Mouse (Mus musculus) CH12.LX (cell line): ENCODE results near the gene P2ry14.

Experiments used
- BHLHE40 ChIP-seq: IDR thresholded peaks from 2 replicates; pipeline ENCODE4 v1.6.1; 2011; ENCODE audit warnings: mild to moderate bottlenecking, low read depth, low read length, improper control_type of control experiment
- CTCF ChIP-seq, 2 experiments: IDR thresholded peaks in 1 of 2; conservative IDR thresholded peaks in 1 of 2; 2 replicates each; pipeline ENCODE4 v1.5.1; 2011 to 2012; ENCODE audit warnings: low read depth in 2 of 2, low read length in 2 of 2, improper control_type of control experiment in 1 of 2, inconsistent platforms in 1 of 2, mild to moderate bottlenecking in 1 of 2, moderate library complexity in 1 of 2
- ELF1 ChIP-seq: IDR thresholded peaks from 2 replicates; pipeline ENCODE4 v1.6.1; 2014; ENCODE audit warnings: low read depth, mild to moderate bottlenecking, inconsistent platforms, low read length, improper control_type of control experiment
- EP300 ChIP-seq: IDR thresholded peaks from 2 replicates; pipeline ENCODE4 v1.6.1; 2011; ENCODE audit warnings: low read length, improper control_type of control experiment
- HCFC1 ChIP-seq: IDR thresholded peaks from 2 replicates; pipeline ENCODE4 v1.6.1; 2012; ENCODE audit warnings: low read depth, mild to moderate bottlenecking, inconsistent platforms, low read length, improper control_type of control experiment
- IRF4 ChIP-seq: IDR thresholded peaks from 2 replicates; pipeline ENCODE4 v1.6.1; 2014; ENCODE audit warnings: low read depth, mild to moderate bottlenecking, inconsistent platforms, low read length, improper control_type of control experiment
- MAZ ChIP-seq: IDR thresholded peaks from 2 replicates; pipeline ENCODE4 v1.6.1; 2012; ENCODE audit warnings: low read depth, mild to moderate bottlenecking, inconsistent platforms, low read length, improper control_type of control experiment, moderate library complexity
- MYC ChIP-seq: IDR thresholded peaks from 2 replicates; pipeline ENCODE4 v1.6.1; 2011; ENCODE audit warnings: low read depth, mild to moderate bottlenecking, improper control_type of control experiment, low read length
- POLR2A ChIP-seq: IDR thresholded peaks from 2 replicates; pipeline ENCODE4 v1.6.1; 2011; ENCODE audit warnings: low read depth, mild to moderate bottlenecking, improper control_type of control experiment, low read length
- TCF12 ChIP-seq: IDR thresholded peaks from 2 replicates; pipeline ENCODE4 v1.6.1; 2014; ENCODE audit warnings: low read depth, mild to moderate bottlenecking, inconsistent platforms, low read length, improper control_type of control experiment
- USF1 ChIP-seq: IDR thresholded peaks from 2 replicates; pipeline ENCODE4 v1.6.1; 2014; ENCODE audit warnings: low read depth, mild to moderate bottlenecking, inconsistent platforms, low read length, improper control_type of control experiment
- ZC3H11A ChIP-seq: IDR thresholded peaks from 2 replicates; pipeline ENCODE4 v1.6.1; 2012; ENCODE audit warnings: low read depth, mild to moderate bottlenecking, inconsistent platforms, low read length, improper control_type of control experiment
- ZKSCAN1 ChIP-seq: IDR thresholded peaks from 2 replicates; pipeline ENCODE4 v1.6.1; 2012; ENCODE audit warnings: low read depth, inconsistent platforms, low read length, improper control_type of control experiment, borderline replicate concordance

DNA sequence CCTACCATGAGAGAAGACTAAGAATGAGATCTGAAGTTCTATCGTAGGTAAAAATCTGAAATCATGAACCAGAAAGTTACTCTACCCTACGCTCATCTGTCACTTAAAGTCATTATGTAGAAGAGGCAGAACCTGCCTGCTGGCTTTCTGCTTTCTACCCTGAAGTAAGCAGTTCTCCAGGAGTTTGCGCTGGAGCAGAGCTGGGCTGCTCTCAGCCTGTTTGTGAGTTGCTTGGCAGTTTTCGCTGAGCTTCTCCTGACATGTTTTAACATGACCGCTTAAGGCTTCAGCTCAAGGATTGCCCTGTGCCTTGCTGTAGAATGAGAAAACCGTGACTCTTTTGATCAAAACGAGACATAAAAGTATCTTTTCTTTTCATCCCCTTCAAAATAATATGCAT is 40.7 kb upstream of the P2ry14 start:
- TF ChIP-seq MAZ (no peak), CTCF (conservative IDR thresholded peaks at IDR 0.05 in 1 of 2, IDR thresholded peaks at IDR 0.05 in 1 of 2; ENCODE audit: low read depth in 2 of 2, low read length in 2 of 2) (no peak), BHLHE40 (no peak), USF1 (no peak), EP300 (no peak), IRF4 (no peak), POLR2A (no peak), MYC (no peak), ELF1 (no peak), HCFC1 (no peak), TCF12 (no peak), ZC3H11A (no peak), ZKSCAN1 (no peak)
